Comparison of ENCODE assay signal across 20 mouse cellular contexts in the genomic region with DNA sequence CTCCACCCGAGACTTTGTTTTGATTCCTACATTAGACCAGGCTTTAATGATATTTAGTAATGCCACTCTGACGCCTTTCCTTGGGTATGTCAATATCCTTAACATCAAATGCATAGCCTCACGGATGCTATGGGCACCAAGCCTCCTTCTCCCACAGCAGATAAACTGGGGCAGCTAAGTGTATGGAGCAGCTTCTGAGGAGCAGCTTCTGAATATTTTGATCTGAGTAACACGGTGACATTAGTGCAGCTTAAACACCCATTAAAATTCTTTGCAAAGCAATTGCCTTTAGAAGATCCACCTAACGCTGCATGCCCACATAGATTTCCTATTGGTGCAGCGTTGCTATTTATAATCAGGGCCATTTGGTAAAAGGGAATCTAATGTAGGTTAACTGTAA.
"Had no signal": no experiment of that assay in that cellular context is flagged by ENCODE, and none has a peak within 500 bp of the region (broad histone marks: within the 10 kb centered on the region; RNA-seq: fewer than 3 reads in every experiment).

No protein-coding gene starts in this region.

- ATAC-seq: liver, postnatal 0 days; lung, postnatal 0 days; midbrain, embryonic 13.5 days; midbrain, embryonic 15.5 days had no signal

- H3K4me3 ChIP-seq: lung, embryonic 15.5 days; megakaryocyte, embryonic 14.5 days; midbrain, embryonic 13.5 days; midbrain, embryonic 15.5 days; neural tube, embryonic 12.5 days had no signal

- H3K4me2 ChIP-seq: lung, embryonic 15.5 days; midbrain, embryonic 11.5 days; midbrain, embryonic 13.5 days; midbrain, embryonic 15.5 days; neural tube, embryonic 12.5 days had no signal

- H3K36me3 ChIP-seq: lung, embryonic 15.5 days; midbrain, embryonic 13.5 days; midbrain, embryonic 15.5 days; neural tube, embryonic 12.5 days had no signal

- H3K9me3 ChIP-seq: lung, embryonic 15.5 days; megakaryocyte, embryonic 14.5 days; midbrain, embryonic 13.5 days; midbrain, embryonic 15.5 days; neural tube, embryonic 12.5 days had no signal

- H3K9ac ChIP-seq: liver, postnatal 0 days; lung, embryonic 15.5 days; midbrain, embryonic 13.5 days; midbrain, embryonic 15.5 days; neural tube, embryonic 12.5 days had no signal

- H3K27ac ChIP-seq: lung, embryonic 15.5 days; macrophage; midbrain, embryonic 13.5 days; midbrain, embryonic 15.5 days; neural tube, embryonic 12.5 days had no signal

- DNase-seq: liver, postnatal 0 days; lung, adult 2 months; lung, postnatal 14 days; lung, postnatal 36 days; retina, postnatal 1 day; right cerebral cortex, adult 18-20 months; right cerebral cortex, postnatal 25 days; right cerebral cortex, postnatal 4 days; spleen, adult 18-20 months; thymus, adult 18-20 months; thymus, postnatal 14 days; thymus, postnatal 36 days had no signal

- H3K4me1 ChIP-seq: midbrain, embryonic 15.5 days; neural tube, embryonic 12.5 days had no signal

- H3K27me3 ChIP-seq: lung, embryonic 15.5 days; midbrain, embryonic 13.5 days; midbrain, embryonic 15.5 days; neural tube, embryonic 12.5 days had no signal
